Mouse (Mus musculus): ENCODE data around the gene Abr. TPM values are rescaled to one million over a fixed set of nuclear protein-coding genes. Genes with fewer than 3 reads are reported as not detected.

The Abr gene
- polyA plus RNA-seq, 1 experiment from 2014 or later = 38.3 TPM

DNA sequence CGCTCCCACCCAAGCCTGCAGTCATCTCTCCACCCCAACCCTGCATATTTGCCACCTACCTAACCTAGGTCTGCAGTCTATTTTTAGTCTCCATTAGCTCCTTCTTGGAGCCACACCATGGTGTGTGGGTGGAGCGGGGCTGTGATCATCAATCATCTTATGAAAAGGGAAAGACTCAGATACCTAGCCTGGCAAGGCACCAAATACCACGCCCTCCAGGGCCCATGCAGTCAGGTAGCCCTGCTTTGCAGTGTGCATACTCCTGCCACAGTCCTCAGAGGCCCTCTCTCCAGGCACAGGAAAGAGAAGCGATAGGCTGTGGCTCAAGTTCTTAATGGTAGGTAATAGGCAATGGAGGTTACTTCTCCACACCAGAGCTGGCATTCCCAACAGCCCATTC, 128.9 kb downstream of the Abr start:
- Histone ChIP-seq H3K9ac (peak overlapping the region; percentile 81), H3K9me3 (no peaks in the 10 kb centered on the region), H3K36me3 (no peaks in the 10 kb centered on the region), H3K4me2 (replicated peaks) (peak overlapping the region; percentile 78), H3K27me3 (replicated peaks) (no peaks in the 10 kb centered on the region), H3K27ac (peak overlapping the region; percentile 98), H3K4me3 (replicated peaks) (peak overlapping the region; percentile 75), H3K4me1 (replicated peaks) (peaks cover 49% of the 10 kb centered on the region)
- ATAC-seq = peak; percentile 34
- 55% methylated on average over 4 of the region's 4 CpGs for WGBS

- no peak for ATAC-seq
- Histone ChIP-seq H3K4me1 (replicated peaks) (peaks cover 59% of the 10 kb centered on the region), H3K27me3 (replicated peaks) (no peaks in the 10 kb centered on the region), H3K36me3 (no peaks in the 10 kb centered on the region), H3K4me3 (replicated peaks) (no peak overlapping the region), H3K9me3 (no peaks in the 10 kb centered on the region), H3K9ac (no peak overlapping the region), H3K4me2 (replicated peaks) (peak overlapping the region; percentile 78), H3K27ac (no peak overlapping the region; the same call in 1 of the 2 replicates)
- WGBS = 47% methylated on average over 9 of the region's 9 CpGs
Observed at GRCm38 (mm10) chr11:76491817-76492216, 130.3 kb downstream of the Abr start.

DNA sequence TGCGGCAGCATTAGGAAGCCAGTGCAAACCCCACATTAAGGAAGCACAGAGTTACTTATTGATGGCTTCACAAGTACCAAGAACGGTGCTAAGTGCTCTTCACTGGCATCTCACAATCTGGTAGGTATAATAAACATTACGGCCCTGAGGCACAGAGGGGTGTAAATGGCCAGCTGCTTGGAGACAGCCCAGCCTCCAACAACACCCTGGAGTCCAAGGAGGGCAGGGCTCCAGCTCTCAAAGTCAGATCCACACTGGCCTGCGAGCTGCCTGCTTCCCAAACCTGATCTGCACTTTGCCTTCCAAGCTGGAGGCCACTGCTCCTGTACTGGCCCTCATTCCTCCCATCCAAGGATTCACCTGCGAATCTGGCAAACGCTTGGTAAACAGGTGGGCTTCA, 132.7 kb downstream of the Abr start:
- Histone ChIP-seq H3K36me3 (0 out of 2 replicates have a peak, but pooled peaks cover 3% of the 10 kb centered on the region), H3K9me3 (no peaks in the 10 kb centered on the region), H3K27me3 (replicated peaks) (no peaks in the 10 kb centered on the region), H3K4me3 (replicated peaks) (no peak overlapping the region), H3K27ac (peak overlapping the region; percentile 76), H3K9ac (no peak overlapping the region), H3K4me1 (replicated peaks) (peaks cover 59% of the 10 kb centered on the region), H3K4me2 (replicated peaks) (peak overlapping the region; percentile 33; the same call in 1 of the 2 replicates)
- peak; percentile 70 for ATAC-seq
- WGBS = 46% methylated on average over 6 of the region's 6 CpGs

DNA sequence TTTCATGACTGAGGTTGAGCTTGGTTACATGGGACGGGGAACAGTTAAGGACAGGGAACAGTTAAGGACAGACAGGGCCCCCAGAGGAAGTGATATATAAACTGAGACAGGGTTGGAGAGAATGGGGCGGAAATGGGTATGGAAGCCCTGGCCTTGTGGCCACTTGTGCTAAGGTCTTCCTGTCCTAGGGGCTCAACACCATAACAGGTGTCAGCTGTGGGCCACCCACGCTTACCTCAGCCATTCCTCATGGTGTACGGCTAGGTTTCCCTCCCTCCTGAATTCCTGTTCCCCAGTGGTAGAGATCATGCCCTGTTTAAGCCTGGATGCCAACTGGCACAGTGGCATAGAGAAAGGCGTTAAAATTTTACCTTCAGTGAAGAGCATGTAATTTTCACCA, 135.1 kb downstream of the Abr start:
- Histone ChIP-seq H3K27ac (no peak overlapping the region), H3K4me1 (replicated peaks) (peaks cover 53% of the 10 kb centered on the region), H3K4me3 (replicated peaks) (no peak overlapping the region), H3K36me3 (0 out of 2 replicates have a peak, but pooled peaks cover 3% of the 10 kb centered on the region), H3K9ac (no peak overlapping the region), H3K4me2 (replicated peaks) (no peak overlapping the region), H3K27me3 (replicated peaks) (no peaks in the 10 kb centered on the region), H3K9me3 (no peaks in the 10 kb centered on the region)
- ATAC-seq = no peak
- 69% methylated on average over 5 of the region's 5 CpGs for WGBS

- 0 out of 2 replicates have a peak, but pooled peaks cover 3% of the 10 kb centered on the region for H3K36me3 ChIP-seq
- H3K27me3 ChIP-seq (replicated peaks) = no peaks in the 10 kb centered on the region
- peak overlapping the region; percentile 95 for H3K27ac ChIP-seq
- no peak for ATAC-seq
- H3K4me1 ChIP-seq (replicated peaks) = peaks cover 37% of the 10 kb centered on the region
- no peak overlapping the region for H3K9ac ChIP-seq
- 68% methylated on average over 2 of the region's 2 CpGs for WGBS
- no peaks in the 10 kb centered on the region for H3K9me3 ChIP-seq
- 0 out of 2 replicates have a peak overlapping the region, but pooled peaks have one; percentile 4 for H3K4me2 ChIP-seq (replicated peaks)
- H3K4me3 ChIP-seq (replicated peaks) = no peak overlapping the region
Observed at GRCm38 (mm10) chr11:76484033-76484432, 138.1 kb downstream of the Abr start.

- no peaks in the 10 kb centered on the region for H3K9me3 ChIP-seq
- peak overlapping the region; percentile 35 for H3K4me2 ChIP-seq (replicated peaks)
- H3K4me3 ChIP-seq (replicated peaks) = 0 out of 2 replicates have a peak overlapping the region, but pooled peaks have one; percentile 1
- H3K27ac ChIP-seq = peak overlapping the region; percentile 95
- no peaks in the 10 kb centered on the region for H3K27me3 ChIP-seq (replicated peaks)
- no peak overlapping the region for H3K9ac ChIP-seq
- ATAC-seq = peak; percentile 91
- WGBS = 18% methylated on average over 4 of the region's 4 CpGs
- 0 out of 2 replicates have a peak, but pooled peaks cover 6% of the 10 kb centered on the region for H3K36me3 ChIP-seq
- peaks cover 37% of the 10 kb centered on the region for H3K4me1 ChIP-seq (replicated peaks)
Observed at GRCm38 (mm10) chr11:76483171-76483727, 138.9 kb downstream of the Abr start.

GRCm38 (mm10) chr11:76482697-76483096, 139.4 kb downstream of the Abr start:
- Histone ChIP-seq H3K4me2 (replicated peaks) (peak overlapping the region; percentile 35), H3K4me3 (replicated peaks) (0 out of 2 replicates have a peak overlapping the region, but pooled peaks have one; percentile 1), H3K27ac (peak overlapping the region; percentile 95), H3K36me3 (0 out of 2 replicates have a peak, but pooled peaks cover 6% of the 10 kb centered on the region), H3K4me1 (replicated peaks) (peaks cover 33% of the 10 kb centered on the region), H3K27me3 (replicated peaks) (no peaks in the 10 kb centered on the region), H3K9ac (no peak overlapping the region), H3K9me3 (no peaks in the 10 kb centered on the region)
- peak; percentile 51 for ATAC-seq
- WGBS = 30% methylated on average over 5 of the region's 5 CpGs

DNA sequence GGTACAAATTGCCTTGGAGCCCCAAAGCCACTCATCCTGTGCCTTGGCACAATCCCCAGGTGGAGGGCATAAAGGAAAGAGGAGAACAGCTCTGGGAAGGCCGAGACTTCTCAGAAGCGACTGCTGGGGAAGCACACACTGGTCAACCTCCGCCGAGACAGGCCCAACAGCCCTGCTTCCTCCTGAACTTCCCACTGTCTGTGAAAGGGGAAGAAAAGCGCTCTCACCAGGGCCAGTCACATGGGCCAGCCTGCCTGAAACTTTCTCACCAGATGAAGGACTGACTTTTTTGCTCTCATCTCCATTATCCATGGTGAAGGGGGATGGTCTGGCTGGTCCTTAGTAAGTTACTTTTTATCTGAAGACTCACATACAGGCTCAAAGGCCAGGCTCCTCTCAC, 139.9 kb downstream of the Abr start:
- Histone ChIP-seq H3K4me3 (replicated peaks) (no peak overlapping the region), H3K36me3 (0 out of 2 replicates have a peak, but pooled peaks cover 6% of the 10 kb centered on the region), H3K9ac (no peak overlapping the region), H3K4me2 (replicated peaks) (peak overlapping the region; percentile 35), H3K27me3 (replicated peaks) (no peaks in the 10 kb centered on the region), H3K27ac (peak overlapping the region; percentile 95), H3K9me3 (no peaks in the 10 kb centered on the region), H3K4me1 (replicated peaks) (peaks cover 30% of the 10 kb centered on the region)
- ATAC-seq = no peak
- 70% methylated on average over 5 of the region's 5 CpGs for WGBS

- peak overlapping the region; percentile 6; the same call in 1 of the 2 replicates for H3K27ac ChIP-seq
- H3K27me3 ChIP-seq (replicated peaks) = no peaks in the 10 kb centered on the region
- no peak overlapping the region for H3K4me2 ChIP-seq (replicated peaks)
- H3K36me3 ChIP-seq = 0 out of 2 replicates have a peak, but pooled peaks cover 3% of the 10 kb centered on the region
- no peak overlapping the region for H3K4me3 ChIP-seq (replicated peaks)
- H3K4me1 ChIP-seq (replicated peaks) = peaks cover 29% of the 10 kb centered on the region
- no peaks in the 10 kb centered on the region for H3K9me3 ChIP-seq
- no peak for ATAC-seq
- WGBS = 97% methylated on average over 4 of the region's 4 CpGs
- no peak overlapping the region for H3K9ac ChIP-seq
Observed at GRCm38 (mm10) chr11:76479729-76480128, 142.4 kb downstream of the Abr start.

DNA sequence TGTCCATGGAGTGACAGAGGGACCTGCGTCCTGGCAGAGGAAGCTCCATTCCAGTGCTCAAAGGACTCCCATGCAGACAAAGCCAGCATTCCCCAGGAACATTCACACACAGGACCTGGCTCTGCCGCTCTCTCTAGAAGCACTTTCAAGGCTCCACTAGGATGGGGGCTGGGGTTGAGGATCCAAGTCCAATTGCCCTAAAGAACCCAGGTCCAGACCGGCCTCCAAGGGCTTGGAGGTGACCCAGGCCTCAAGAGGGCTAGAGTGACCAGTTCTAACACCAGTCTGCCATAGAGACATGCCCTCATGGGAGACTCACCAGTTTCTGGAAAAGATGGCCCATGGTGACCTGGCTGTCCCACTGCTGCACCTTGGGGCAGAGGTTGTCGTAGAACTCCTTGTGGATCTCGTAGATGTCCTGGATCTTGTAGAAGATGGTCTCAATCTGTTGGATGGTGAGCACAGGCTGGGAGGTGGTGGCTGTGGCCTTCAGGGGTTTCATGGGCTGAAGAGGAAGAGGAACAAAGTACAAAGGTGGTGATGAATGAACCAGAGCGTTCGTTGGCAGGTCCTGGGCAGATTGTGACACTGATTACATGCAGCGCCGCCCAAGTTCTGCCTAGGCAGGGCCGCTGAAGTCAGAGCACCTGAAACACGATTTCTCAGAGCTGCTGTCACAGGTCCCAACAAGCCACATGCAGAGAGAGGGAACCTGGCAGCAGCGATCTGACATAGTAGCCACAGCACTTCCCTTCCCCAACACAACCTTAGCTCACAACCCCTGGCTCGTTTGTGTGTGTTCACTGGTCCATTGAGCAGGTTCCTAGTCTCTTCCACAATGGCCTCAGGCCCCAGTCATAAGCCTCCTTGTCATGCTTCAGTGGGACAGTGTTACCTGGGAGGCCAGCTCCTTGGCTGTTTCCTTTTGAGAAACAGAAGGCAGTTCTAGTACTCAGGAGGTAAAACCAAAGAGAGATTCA, 143.1 kb downstream of the Abr start:
- H3K27me3 ChIP-seq (replicated peaks) = no peaks in the 10 kb centered on the region
- H3K9ac ChIP-seq = no peak overlapping the region
- peaks cover 29% of the 10 kb centered on the region for H3K4me1 ChIP-seq (replicated peaks)
- 0 out of 2 replicates have a peak, but pooled peaks cover 3% of the 10 kb centered on the region for H3K36me3 ChIP-seq
- H3K27ac ChIP-seq = peak overlapping the region; percentile 6; the same call in 1 of the 2 replicates
- 87% methylated on average over 13 of the region's 13 CpGs for WGBS
- no peak overlapping the region for H3K4me2 ChIP-seq (replicated peaks)
- no peak for ATAC-seq
- H3K9me3 ChIP-seq = no peaks in the 10 kb centered on the region
- H3K4me3 ChIP-seq (replicated peaks) = no peak overlapping the region

- H3K27ac ChIP-seq = peak overlapping the region; percentile 90
- no peaks in the 10 kb centered on the region for H3K27me3 ChIP-seq (replicated peaks)
- H3K4me2 ChIP-seq (replicated peaks) = no peak overlapping the region
- H3K9me3 ChIP-seq = no peaks in the 10 kb centered on the region
- no peak overlapping the region for H3K4me3 ChIP-seq (replicated peaks)
- H3K4me1 ChIP-seq (replicated peaks) = peaks cover 19% of the 10 kb centered on the region
- no peak overlapping the region for H3K9ac ChIP-seq
- 22% methylated on average over 5 of the region's 5 CpGs for WGBS
- H3K36me3 ChIP-seq = 0 out of 2 replicates have a peak, but pooled peaks cover 3% of the 10 kb centered on the region
- ATAC-seq = peak; percentile 80
Observed at GRCm38 (mm10) chr11:76477095-76477525, 145.0 kb downstream of the Abr start.
